Mouse (Mus musculus) testis, adult 2 months (tissue): Measurements from ENCODE around the gene Bricd5.

Experiments
- CTCF ChIP-seq: fragments of 200-500 bp; IDR thresholded peaks from 2 replicates; pipeline ENCODE4 v1.5.1; 2012; ENCODE audit warnings: low read depth, mild to moderate bottlenecking, inconsistent platforms, low read length, moderate library complexity; ENCODE audit not compliant: control insufficient read depth, insufficient read depth, insufficient replicate concordance
- POLR2A ChIP-seq: fragments of 200-500 bp; IDR thresholded peaks from 2 replicates; pipeline ENCODE4 v1.6.1; 2012; ENCODE audit warnings: low read depth, mild to moderate bottlenecking, inconsistent platforms, low read length, moderate library complexity; ENCODE audit not compliant: control insufficient read depth

GRCm38 (mm10) chr17:24490399-24490798 lies 16.7 kb downstream of the Bricd5 start:
- TF ChIP-seq CTCF (no peak), POLR2A (no peak)
